Mouse (Mus musculus): ENCODE data around the gene Olr1.

GRCm38 (mm10) chr6:129494924-129495323, 12.0 kb downstream of the Olr1 start:
- TF ChIP-seq UBTF (IDR thresholded peaks at IDR 0.05; ENCODE audit: low read depth, low read length) (no peak), POLR2A (IDR thresholded peaks at IDR 0.05; ENCODE audit: low read depth, low read length) (no peak), RAD21 (IDR thresholded peaks at IDR 0.05; ENCODE audit: low read depth, low read length) (no peak), ZC3H11A (IDR thresholded peaks at IDR 0.05; ENCODE audit: low read depth, low read length) (no peak), CTCF (conservative IDR thresholded peaks at IDR 0.05 in 1 of 2, IDR thresholded peaks at IDR 0.05 in 1 of 2; ENCODE audit: low read depth in 2 of 2, low read length in 2 of 2) (no peak), ETS1 (conservative IDR thresholded peaks at IDR 0.05; ENCODE audit: low read depth, low read length) (no peak), MYC (IDR thresholded peaks at IDR 0.05; ENCODE audit: low read depth, low read length) (no peak), EP300 (IDR thresholded peaks at IDR 0.05; ENCODE audit: low read length) (no peak), MAX (IDR thresholded peaks at IDR 0.05; ENCODE audit: low read length) (no peak)
